Mouse (Mus musculus) G1E (cell line): ENCODE results near the gene Adamts13. TPM values are rescaled to one million over a fixed set of nuclear protein-coding genes. Genes with fewer than 3 reads are reported as not detected.
A peak's percentile ranks its signal among the peaks of the same experiment; 100 is the strongest.

ENCODE experiments used
- ATAC-seq: 2 replicates; pipeline ENCODE4 v1.8.0; 2016; ENCODE audit warnings: mild to moderate bottlenecking; ENCODE audit not compliant: insufficient number of reproducible peaks, poor library complexity, low FRiP score, severe bottlenecking; ENCODE audit errors: extremely low read depth
- DNase-seq: peaks from one replicate; pipeline ENCODE4 v3.0.0; 2012; ENCODE audit warnings: low spot score
- H3K27me3 ChIP-seq: 2 replicates; pipeline ENCODE4 v1.6.1; 2012; ENCODE audit warnings: mild to moderate bottlenecking, low read length, inconsistent platforms; ENCODE audit not compliant: insufficient read depth
- H3K36me3 ChIP-seq: replicated peaks from 2 replicates; pipeline ENCODE3; 2012; ENCODE audit warnings: mild to moderate bottlenecking, inconsistent platforms
- H3K4me1 ChIP-seq: 2 replicates; pipeline ENCODE4 v1.6.1; 2012; ENCODE audit warnings: low read depth, low read length, inconsistent platforms, mixed read lengths; ENCODE audit not compliant: insufficient read depth
- H3K4me3 ChIP-seq: 2 replicates; pipeline ENCODE4 v1.5.1; 2012; ENCODE audit warnings: low read depth, mild to moderate bottlenecking, inconsistent platforms, low read length, moderate library complexity, mixed read lengths
- H3K9me3 ChIP-seq: replicated peaks from 2 replicates; pipeline ENCODE4 v1.6.1; 2012; ENCODE audit warnings: inconsistent platforms
- CTCF ChIP-seq: IDR thresholded peaks from 2 replicates; pipeline ENCODE4 v1.5.1; 2012; ENCODE audit warnings: low read depth, low read length, inconsistent platforms, mixed read lengths
- GATA1 ChIP-seq: IDR thresholded peaks from 2 replicates; pipeline ENCODE4 v1.6.1; 2012; ENCODE audit warnings: borderline replicate concordance, low read length, inconsistent platforms, mixed read lengths
- GATA2 ChIP-seq: IDR thresholded peaks from 2 replicates; pipeline ENCODE4 v1.6.1; 2012; ENCODE audit warnings: low read depth, low read length, inconsistent platforms, borderline replicate concordance
- POLR2AphosphoS5 ChIP-seq: IDR thresholded peaks from 2 replicates; pipeline ENCODE4 v1.6.1; 2012; ENCODE audit warnings: low read depth, low read length, inconsistent platforms; ENCODE audit not compliant: insufficient replicate concordance
- TAL1 ChIP-seq: conservative IDR thresholded peaks from 2 replicates; pipeline ENCODE4 v1.6.1; 2012; ENCODE audit warnings: low read depth, low read length, inconsistent platforms, mixed read lengths
- polyA plus RNA-seq: library from polyadenylated mRNA; stranded (reverse); fragments of >175 nt; gene quantifications from 2 replicates; pipeline ENCODE4 v1.2.3, GENCODE M21; 2012
- total RNA-seq, 2 experiments: library from RNA; stranded (forward) in 1 of 2; stranded (reverse) in 1 of 2; fragments of 200-1000 nt in 1 of 2; fragments of >200 nt in 1 of 2; fragmentation: Nextera tagmentation in 1 of 2; gene quantifications; 2 replicates each; pipeline ENCODE4 v1.2.3; 2014 to 2017

Gene Adamts13
- total and polyA plus RNA-seq, 3 experiments = not detected

- no peaks in the 10 kb centered on the region for H3K9me3 ChIP-seq
- ATAC-seq (peak; percentile 54; the same call in 1 of the 2 replicates), DNase-seq (peak; percentile 49)
- TF ChIP-seq TAL1 (no peak), GATA1 (no peak), CTCF (no peak), POLR2AphosphoS5 (no peak), GATA2 (no peak)
- no peaks in the 10 kb centered on the region for H3K36me3 ChIP-seq
- H3K27me3 ChIP-seq = peaks cover 60% of the 10 kb centered on the region
- peaks cover 12% of the 10 kb centered on the region for H3K4me1 ChIP-seq
- H3K4me3 ChIP-seq = peak within 1 kb of the TSS; percentile 22; the same call in 1 of the 2 replicates
Measured at GRCm38 (mm10) chr2:27027618-27028436, 54.6 kb downstream of the Adamts13 start, which contains the start of gene Slc2a6. TSS of gene Slc2a6 (minus strand) at chr2:27027998.

DNA sequence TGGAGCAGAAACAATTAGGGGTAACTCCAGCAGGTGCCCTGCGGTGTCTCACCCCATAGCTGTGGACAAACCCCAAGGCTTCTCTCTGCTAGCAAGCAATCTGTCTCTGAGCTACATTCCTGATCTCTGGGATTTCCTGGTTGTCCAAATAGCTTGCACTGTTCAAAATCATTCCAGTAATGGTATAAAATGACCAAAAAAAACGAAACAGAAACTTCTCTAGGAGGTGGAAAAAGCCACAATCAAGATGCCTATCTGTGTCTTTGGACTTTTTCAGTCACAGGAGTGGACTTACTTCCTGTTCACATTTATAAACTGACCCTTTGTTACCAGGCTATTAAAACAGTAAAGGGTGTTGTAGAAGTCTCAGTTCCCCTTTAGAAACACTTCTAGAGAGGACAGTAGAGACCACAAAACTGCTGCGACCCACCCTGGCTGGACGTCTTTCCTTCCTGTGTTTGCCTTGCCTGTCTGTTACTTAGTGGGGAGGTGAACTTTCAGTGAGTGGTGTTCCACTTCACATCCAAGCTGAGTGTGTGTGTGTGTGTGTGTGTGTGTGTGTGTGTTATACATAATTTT lies 55.3 kb downstream of the Adamts13 start:
- no peak overlapping the region for H3K4me3 ChIP-seq
- no peak for DNase-seq
- no peaks in the 10 kb centered on the region for H3K9me3 ChIP-seq
- no peak for ATAC-seq
- peaks cover 12% of the 10 kb centered on the region for H3K4me1 ChIP-seq
- H3K27me3 ChIP-seq = peaks cover 58% of the 10 kb centered on the region
- no peak for TF ChIP-seq GATA2
- no peak for TF ChIP-seq POLR2AphosphoS5
- TF ChIP-seq TAL1 = no peak
- TF ChIP-seq GATA1 = no peak
- TF ChIP-seq CTCF = no peak
- H3K36me3 ChIP-seq = no peaks in the 10 kb centered on the region

DNA sequence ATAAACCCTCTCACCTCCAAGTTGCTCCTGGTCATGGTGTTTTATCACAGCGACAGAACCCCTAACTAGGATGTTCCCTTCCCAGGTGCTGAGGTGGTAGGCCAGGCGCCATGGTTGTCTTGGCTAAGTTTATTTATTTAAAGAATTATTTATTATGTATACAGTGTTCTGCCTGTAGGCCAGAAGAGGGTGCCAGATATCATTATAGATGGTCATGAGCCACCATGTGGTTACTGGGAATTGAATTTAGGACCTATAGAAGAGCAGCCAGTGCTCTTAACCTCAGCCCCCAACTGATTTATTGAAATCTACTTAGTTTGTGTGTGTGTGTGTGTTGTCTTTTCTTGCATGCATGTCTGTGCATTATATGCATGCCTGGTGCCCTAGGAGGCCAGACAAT lies 59.1 kb downstream of the Adamts13 start:
- Histone ChIP-seq H3K9me3 (no peaks in the 10 kb centered on the region), H3K27me3 (peaks cover 33% of the 10 kb centered on the region), H3K4me1 (peaks cover 9% of the 10 kb centered on the region), H3K36me3 (no peaks in the 10 kb centered on the region), H3K4me3 (no peak overlapping the region)
- no peak for TF ChIP-seq GATA1
- DNase-seq = no peak
- no peak for ATAC-seq

DNA sequence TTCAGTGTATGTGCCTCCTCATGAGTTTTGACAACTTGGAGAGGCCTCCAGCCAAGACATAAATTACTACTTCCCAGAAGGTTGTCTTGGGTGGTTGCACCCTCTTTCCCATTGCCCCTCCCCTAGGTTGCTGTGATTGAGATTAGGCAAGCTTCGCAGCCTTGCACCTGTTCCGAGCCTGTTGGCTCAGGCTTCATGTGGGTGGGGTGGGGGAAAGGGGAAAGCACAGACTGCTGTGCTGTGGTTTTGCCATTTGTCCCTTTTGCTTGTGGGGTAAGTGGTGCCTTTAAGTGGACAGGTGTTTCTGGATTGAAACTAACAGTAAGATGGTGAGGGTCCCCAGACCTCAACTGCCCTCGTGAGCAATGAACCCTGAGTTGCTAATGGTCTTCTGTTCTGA lies 62.8 kb downstream of the Adamts13 start:
- ATAC-seq (no peak), DNase-seq (no peak)
- TF ChIP-seq POLR2AphosphoS5 (no peak), GATA1 (no peak), TAL1 (no peak), GATA2 (no peak), CTCF (no peak)
- H3K9me3 ChIP-seq = no peaks in the 10 kb centered on the region
- no peaks in the 10 kb centered on the region for H3K36me3 ChIP-seq
- H3K4me1 ChIP-seq = peaks cover 7% of the 10 kb centered on the region; the same call in 1 of the 2 replicates
- no peak overlapping the region for H3K4me3 ChIP-seq
- peaks cover 20% of the 10 kb centered on the region for H3K27me3 ChIP-seq

- Histone ChIP-seq H3K4me3 (no peak overlapping the region), H3K27me3 (peaks cover 21% of the 10 kb centered on the region), H3K4me1 (peaks cover 7% of the 10 kb centered on the region; the same call in 1 of the 2 replicates), H3K36me3 (no peaks in the 10 kb centered on the region), H3K9me3 (no peaks in the 10 kb centered on the region)
- ATAC-seq (no peak), DNase-seq (no peak)
- no peak for TF ChIP-seq GATA2
- no peak for TF ChIP-seq GATA1
- no peak for TF ChIP-seq CTCF
- no peak for TF ChIP-seq POLR2AphosphoS5
- TF ChIP-seq TAL1 = no peak
Measured at GRCm38 (mm10) chr2:27037008-27037407, 63.8 kb downstream of the Adamts13 start.

DNA sequence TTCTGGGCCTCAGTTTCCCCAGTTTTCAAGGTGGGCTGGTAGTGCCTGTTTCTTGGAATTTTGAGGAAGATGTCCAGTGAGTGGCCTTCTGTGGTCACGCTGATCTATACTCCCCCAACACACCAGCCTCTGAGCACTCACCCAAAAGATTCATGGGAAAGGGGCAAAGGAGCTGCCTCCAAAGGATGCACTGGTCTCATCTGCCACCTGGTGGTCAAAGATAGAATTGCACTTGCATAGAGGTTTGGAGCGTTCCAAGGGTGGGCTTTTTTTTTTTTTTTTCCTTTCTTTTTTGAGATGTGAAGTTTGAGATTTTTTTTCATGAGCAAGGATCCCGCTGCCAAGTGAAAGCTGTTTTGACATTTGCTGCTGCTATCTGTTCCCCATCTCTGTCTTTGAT lies 65.4 kb downstream of the Adamts13 start:
- Histone ChIP-seq H3K4me3 (no peak overlapping the region), H3K27me3 (peaks cover 23% of the 10 kb centered on the region), H3K9me3 (no peaks in the 10 kb centered on the region), H3K4me1 (peaks cover 7% of the 10 kb centered on the region; the same call in 1 of the 2 replicates), H3K36me3 (no peaks in the 10 kb centered on the region)
- no peak for ATAC-seq
- peak; percentile 49 for DNase-seq
- TF ChIP-seq CTCF = peak; percentile 72
- TF ChIP-seq POLR2AphosphoS5 = no peak
